Mouse (Mus musculus): ENCODE measurements around the gene Apoa1.

- no peak for TF ChIP-seq CTCF (IDR thresholded peaks at IDR 0.05; ENCODE audit: low read depth)
- no peak for TF ChIP-seq EP300 (IDR thresholded peaks at IDR 0.05; ENCODE audit: low read depth)
These were observed 13.4 kb upstream of the Apoa1 start for GRCm38 (mm10) chr9:46214946-46215337.

Measured in liver, postnatal 0 days (tissue).